Mouse (Mus musculus) kidney, embryonic 16.5 days (tissue): ENCODE results near the gene Acat2. TPM values are rescaled to one million over a fixed set of nuclear protein-coding genes. Genes with fewer than 3 reads are reported as not detected.
"Not testable (repeated sequence)": the region's sequence is repeated elsewhere in the genome, so short reads cannot be mapped to it uniquely, and the experiment has no call there.

Source experiments
- ATAC-seq: fragments of 200-750 bp; cut with Nextera tagmentation; 2 replicates; pipeline ENCODE4 v1.8.0; 2017; ENCODE audit warnings: moderate TSS enrichment; ENCODE audit not compliant: low FRiP score, low TSS enrichment
- H3K27ac ChIP-seq: fragments of 300-500 bp; sonication (generic); 2 replicates; pipeline ENCODE4 v1.5.1; 2014; ENCODE audit warnings: low read length
- H3K27me3 ChIP-seq: fragments of 300-500 bp; sonication (generic); 2 replicates; pipeline ENCODE4 v1.6.1; 2014; ENCODE audit warnings: low read length, control low read depth, mixed read lengths; ENCODE audit not compliant: insufficient read depth
- H3K36me3 ChIP-seq: fragments of 300-500 bp; sonication (generic); 2 replicates; pipeline ENCODE4 v1.6.1; 2014; ENCODE audit warnings: low read length, control low read depth, mixed read lengths; ENCODE audit not compliant: insufficient read depth
- H3K4me1 ChIP-seq: fragments of 300-500 bp; sonication (generic); 2 replicates; pipeline ENCODE4 v1.6.1; 2014; ENCODE audit warnings: low read length, control low read depth, mixed read lengths; ENCODE audit not compliant: insufficient read depth
- H3K4me2 ChIP-seq: fragments of 300-500 bp; sonication (generic); replicated peaks from 2 replicates; pipeline ENCODE4 v1.6.1; 2014; ENCODE audit warnings: low read depth, low read length
- H3K4me3 ChIP-seq: fragments of 300-500 bp; sonication (generic); 2 replicates; pipeline ENCODE4 v1.5.1; 2014; ENCODE audit warnings: mild to moderate bottlenecking, low read length
- H3K9ac ChIP-seq: fragments of 300-500 bp; sonication (generic); replicated peaks from 2 replicates; pipeline ENCODE4 v1.6.1; 2014; ENCODE audit warnings: low read length
- H3K9me3 ChIP-seq: fragments of 300-500 bp; sonication (generic); 2 replicates; pipeline ENCODE4 v1.6.1; 2016; ENCODE audit warnings: low read length, control low read depth
- WGBS: fragments of 180-500 bp; shearing (Covaris S2); extraction: QIAGEN DNeasy Blood & Tissue Kit; methylation state at CpG from one replicate; pipeline ENCODE4 v1.1.7; 2014; 5-methylcytosine and 5-hydroxymethylcytosine counted together
- polyA plus RNA-seq: library from polyadenylated mRNA; unstranded; fragments of >200 nt; fragmentation: Nextera tagmentation; extraction: Ambion mirVana; gene quantifications from 2 replicates; pipeline ENCODE4 v1.2.1, GENCODE M21; 2015

Gene Acat2
- polyA plus RNA-seq, 1 experiment from 2014 or later = 134 TPM

DNA sequence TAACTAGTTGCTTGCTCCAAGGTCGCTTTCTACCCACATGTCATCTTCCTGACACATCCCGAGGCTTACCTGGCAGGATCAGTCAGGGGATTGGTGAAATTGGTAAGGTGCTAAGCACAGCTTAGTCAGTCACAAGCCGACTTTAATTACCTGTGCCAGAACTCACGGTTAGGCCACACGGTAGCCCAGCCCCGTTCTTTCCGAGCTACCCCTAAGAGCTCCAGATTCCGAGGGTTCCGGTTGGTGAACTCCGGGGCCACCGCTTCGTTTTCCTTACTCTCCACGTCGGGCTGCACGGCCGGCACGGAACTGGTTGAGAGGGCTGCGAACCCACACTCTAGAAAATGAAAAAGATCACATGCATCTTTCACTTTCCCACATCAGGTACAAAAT, 45.1 kb downstream of the Acat2 start, which contains the start of gene Tcp1:
Gene Tcp1, plus strand, starts transcription at position 214 of the 393 bp plus-strand sequence.
- Histone ChIP-seq H3K27ac (peak within 1 kb of the TSS; percentile 95), H3K36me3 (peaks cover 40% of the 10 kb centered on the region), H3K9me3 (no peaks in the 10 kb centered on the region), H3K9ac (peak within 1 kb of the TSS; percentile 99), H3K4me2 (peak within 1 kb of the TSS; percentile 91), H3K27me3 (no peaks in the 10 kb centered on the region), H3K4me3 (peak within 1 kb of the TSS; percentile 93), H3K4me1 (peaks cover 13% of the 10 kb centered on the region)
- ATAC-seq = 0 out of 2 replicates have a peak, but pooled peaks have one; percentile 14
- WGBS = under 1% methylated on average over 18 of the region's 18 CpGs

- H3K9ac ChIP-seq = no peak overlapping the region
- 92% methylated on average over 8 of the region's 8 CpGs for WGBS
- H3K4me3 ChIP-seq = no peak overlapping the region
- no peak for ATAC-seq
- no peak overlapping the region for H3K27ac ChIP-seq
- H3K4me2 ChIP-seq = no peak overlapping the region
- H3K27me3 ChIP-seq = no peaks in the 10 kb centered on the region
- H3K36me3 ChIP-seq = peaks cover 25% of the 10 kb centered on the region
- H3K4me1 ChIP-seq = peaks cover 6% of the 10 kb centered on the region; the same call in 1 of the 2 replicates
- H3K9me3 ChIP-seq = no peaks in the 10 kb centered on the region
Measured at GRCm38 (mm10) chr17:12910391-12910790, 50.2 kb downstream of the Acat2 start.

GRCm38 (mm10) chr17:12909361-12910280, 50.9 kb downstream of the Acat2 start, which contains the start of gene Pnldc1:
Pnldc1 (minus strand) TSS chr17:12910230.
- ATAC-seq = no peak
- no peaks in the 10 kb centered on the region for H3K27me3 ChIP-seq

DNA sequence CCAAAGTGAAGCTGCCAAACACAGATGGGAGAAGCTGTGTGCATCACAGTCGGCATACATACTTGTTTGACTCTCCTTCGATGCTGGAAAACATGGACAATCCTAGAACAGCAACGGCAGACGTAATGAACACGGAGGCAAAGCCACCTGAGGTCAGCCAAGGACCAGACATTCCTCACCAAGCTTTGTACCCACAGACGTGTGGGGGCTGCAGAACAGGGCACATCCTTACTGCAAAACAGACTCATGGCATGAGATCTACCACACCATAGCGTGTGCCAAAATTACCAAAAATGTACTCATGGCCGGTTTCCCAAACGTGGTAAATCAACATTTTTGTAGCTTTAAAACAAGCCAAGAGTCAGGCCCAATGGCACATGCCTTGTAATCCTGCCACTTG, 54.1 kb downstream of the Acat2 start:
- Histone ChIP-seq H3K9me3 (no peaks in the 10 kb centered on the region), H3K27me3 (no peaks in the 10 kb centered on the region), H3K36me3 (peaks cover 13% of the 10 kb centered on the region; the same call in 1 of the 2 replicates), H3K4me2 (no peak overlapping the region), H3K4me3 (no peak overlapping the region), H3K9ac (no peak overlapping the region), H3K27ac (no peak overlapping the region), H3K4me1 (no peaks in the 10 kb centered on the region)
- 87% methylated on average over 9 of the region's 9 CpGs for WGBS
- no peak for ATAC-seq

More at GRCm38 (mm10) chr17:12909361-12910280, 50.9 kb downstream of the Acat2 start, which contains the start of gene Pnldc1:
- no peak within 1 kb of the TSS for H3K9ac ChIP-seq
- H3K4me1 ChIP-seq = peaks cover under 1% of the 10 kb centered on the region; the same call in 1 of the 2 replicates
- H3K4me3 ChIP-seq = no peak within 1 kb of the TSS
- no peak within 1 kb of the TSS for H3K27ac ChIP-seq
- no peak within 1 kb of the TSS for H3K4me2 ChIP-seq
- no peaks in the 10 kb centered on the region for H3K9me3 ChIP-seq
- peaks cover 31% of the 10 kb centered on the region for H3K36me3 ChIP-seq
- WGBS = 81% methylated on average over 35 of the region's 35 CpGs

DNA sequence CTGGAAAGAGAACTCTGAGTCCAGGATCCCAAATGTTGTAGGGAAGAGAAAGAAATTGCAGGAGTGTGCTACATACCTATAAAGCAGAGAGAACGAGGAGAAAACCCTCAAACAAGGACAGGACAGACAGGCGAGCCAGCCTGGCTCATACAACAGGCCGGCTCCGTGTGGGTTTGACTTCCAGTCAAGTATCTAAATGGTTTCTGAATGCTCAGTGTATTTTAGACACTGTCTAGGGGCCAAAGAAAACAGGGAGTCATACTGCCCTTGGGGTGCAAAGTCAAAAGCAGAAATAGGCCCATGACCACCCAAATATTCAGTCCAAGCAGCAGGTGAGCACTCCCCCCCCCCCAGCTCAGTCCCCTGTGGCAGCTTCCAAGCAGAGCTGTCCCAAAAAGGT, 54.7 kb downstream of the Acat2 start:
- Histone ChIP-seq H3K27me3 (no peaks in the 10 kb centered on the region), H3K4me1 (no peaks in the 10 kb centered on the region), H3K27ac (no peak overlapping the region), H3K9me3 (no peaks in the 10 kb centered on the region), H3K36me3 (peaks cover 10% of the 10 kb centered on the region; the same call in 1 of the 2 replicates), H3K4me2 (no peak overlapping the region), H3K9ac (no peak overlapping the region), H3K4me3 (no peak overlapping the region)
- ATAC-seq = no peak
- 86% methylated on average over 4 of the region's 4 CpGs for WGBS

- no peak overlapping the region for H3K9ac ChIP-seq
- no peak overlapping the region for H3K27ac ChIP-seq
- H3K4me2 ChIP-seq = no peak overlapping the region
- no peaks in the 10 kb centered on the region for H3K9me3 ChIP-seq
- no peaks in the 10 kb centered on the region for H3K27me3 ChIP-seq
- 82% methylated on average over 1 of the region's 1 CpGs for WGBS
- no peaks in the 10 kb centered on the region for H3K4me1 ChIP-seq
- H3K4me3 ChIP-seq = no peak overlapping the region
- H3K36me3 ChIP-seq = peaks cover 10% of the 10 kb centered on the region; the same call in 1 of the 2 replicates
- no peak for ATAC-seq
Measured at GRCm38 (mm10) chr17:12904349-12904748, 56.2 kb downstream of the Acat2 start.

DNA sequence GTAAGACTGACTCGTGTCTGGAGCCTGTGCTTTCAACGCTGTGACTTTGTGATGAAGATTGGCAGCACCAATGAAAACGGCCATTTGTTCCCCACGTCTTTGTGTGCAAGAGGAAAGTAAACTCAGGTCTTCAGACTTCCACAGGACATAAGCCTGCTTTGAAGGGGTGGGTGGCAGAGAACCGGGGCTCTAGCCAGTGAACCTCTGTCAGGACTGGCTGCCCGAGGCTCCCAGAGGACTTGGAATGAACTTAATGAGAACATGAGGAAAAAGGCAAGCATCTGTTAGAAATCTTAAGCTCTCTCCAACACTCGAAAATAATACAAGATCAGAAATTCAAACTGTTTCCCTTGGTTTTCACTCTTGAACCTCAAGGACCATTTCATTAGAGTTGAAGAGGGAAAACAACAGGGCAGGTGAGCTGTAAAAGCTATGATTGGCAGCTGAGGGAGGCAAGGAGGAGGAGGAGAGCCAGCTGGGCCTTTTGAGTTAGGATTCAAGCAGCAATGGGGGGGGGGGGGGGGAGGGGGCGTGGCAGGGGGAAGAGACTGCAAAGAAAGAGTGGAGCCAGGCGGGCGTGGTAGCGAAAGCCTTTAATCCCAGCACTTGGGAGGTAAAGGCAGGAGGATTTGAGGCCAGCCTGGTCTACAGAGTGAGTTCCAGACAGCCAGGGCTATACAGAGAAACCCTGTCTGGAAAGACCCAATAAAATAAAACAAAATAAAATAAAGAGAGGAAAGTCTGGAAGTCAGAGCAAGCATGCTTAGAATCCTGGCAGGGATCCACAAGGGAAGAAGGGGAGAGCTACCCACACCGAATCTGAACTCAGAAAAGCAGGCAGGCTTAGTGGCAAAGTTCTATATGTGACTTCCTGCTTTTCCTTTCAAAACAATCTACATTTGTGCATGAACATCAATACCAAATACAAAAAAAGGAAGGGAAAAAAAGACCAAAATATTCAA, 56.9 kb downstream of the Acat2 start:
- ATAC-seq = peak; percentile 36; the same call in 1 of the 2 replicates
- 33% methylated on average over 11 of the region's 12 CpGs for WGBS
- Histone ChIP-seq H3K36me3 (peaks cover 10% of the 10 kb centered on the region; the same call in 1 of the 2 replicates), H3K9me3 (no peaks in the 10 kb centered on the region), H3K27me3 (no peaks in the 10 kb centered on the region), H3K4me3 (no peak overlapping the region), H3K27ac (0 out of 2 replicates have a peak overlapping the region, but pooled peaks have one; percentile 24), H3K4me1 (no peaks in the 10 kb centered on the region), H3K4me2 (no peak overlapping the region), H3K9ac (no peak overlapping the region)

DNA sequence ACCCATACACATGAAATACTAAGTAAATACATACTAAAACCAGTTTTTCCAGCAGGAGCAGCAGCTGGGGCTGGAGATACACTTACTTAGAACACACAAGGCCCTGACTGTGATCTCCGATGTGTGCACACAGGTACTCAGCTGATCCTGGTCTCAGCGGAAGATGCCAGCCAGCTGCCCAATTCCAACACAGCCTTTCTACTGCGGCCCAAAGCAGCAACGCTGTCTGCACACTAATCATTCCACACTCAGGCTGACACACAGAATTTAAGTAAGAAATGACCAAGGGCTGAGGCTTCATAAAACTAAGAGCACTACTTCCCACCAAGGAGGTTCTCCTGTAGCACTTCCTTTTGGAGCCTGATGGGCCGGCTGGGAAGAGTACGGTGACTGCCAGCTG, 58.3 kb downstream of the Acat2 start:
- Histone ChIP-seq H3K36me3 (peaks cover 10% of the 10 kb centered on the region; the same call in 1 of the 2 replicates), H3K27ac (no peak overlapping the region), H3K9me3 (no peaks in the 10 kb centered on the region), H3K9ac (no peak overlapping the region), H3K27me3 (no peaks in the 10 kb centered on the region), H3K4me2 (no peak overlapping the region), H3K4me3 (no peak overlapping the region), H3K4me1 (no peaks in the 10 kb centered on the region)
- WGBS = 92% methylated on average over 6 of the region's 6 CpGs
- no peak for ATAC-seq

GRCm38 (mm10) chr17:12898607-12899006, 61.9 kb downstream of the Acat2 start:
- not testable (repeated sequence) for H3K27me3 ChIP-seq, H3K4me1 ChIP-seq, H3K4me3 ChIP-seq, H3K27ac ChIP-seq, H3K36me3 ChIP-seq, ATAC-seq, H3K9ac ChIP-seq, H3K4me2 ChIP-seq, H3K9me3 ChIP-seq
- 49% methylated on average over 2 of the region's 2 CpGs for WGBS
